Mouse (Mus musculus) heart, adult 2 months (tissue): ENCODE data around the gene Ift81. TPM values are rescaled to one million over a fixed set of nuclear protein-coding genes. Genes with fewer than 3 reads are reported as not detected.
A peak's percentile ranks its signal among the peaks of the same experiment; 100 is the strongest.
"Not testable (repeated sequence)": the region's sequence is repeated elsewhere in the genome, so short reads cannot be mapped to it uniquely, and the experiment has no call there.

Experiments
- DNase-seq, 2 experiments: peaks; one replicate each; pipeline ENCODE4 v3.0.0; 2021
- H3K27ac ChIP-seq: fragments of 200-600 bp; 2 replicates; pipeline ENCODE4 v1.8.1; 2022
- H3K27me3 ChIP-seq: fragments of 200-500 bp; 2 replicates; pipeline ENCODE4 v1.6.1; 2012; ENCODE audit warnings: mild to moderate bottlenecking, low read length, inconsistent platforms, mixed read lengths; ENCODE audit not compliant: control insufficient read depth, insufficient read depth
- H3K36me3 ChIP-seq: fragments of 200-500 bp; 2 replicates; pipeline ENCODE4 v1.6.1; 2012; ENCODE audit warnings: low read length, inconsistent platforms; ENCODE audit not compliant: control insufficient read depth, insufficient read depth
- H3K4me1 ChIP-seq: fragments of 200-500 bp; 2 replicates; pipeline ENCODE4 v1.6.1; 2011; ENCODE audit warnings: low read length; ENCODE audit not compliant: control insufficient read depth, insufficient read depth
- H3K4me3 ChIP-seq: fragments of 200-600 bp; 2 replicates; pipeline ENCODE4 v1.8.1; 2022
- H3K79me2 ChIP-seq: fragments of 200-500 bp; replicated peaks from 2 replicates; pipeline ENCODE4 v1.6.1; 2012; ENCODE audit warnings: mild to moderate bottlenecking, inconsistent platforms, low read length, moderate library complexity, mixed read lengths; ENCODE audit not compliant: control insufficient read depth, insufficient read depth
- H3K9ac ChIP-seq: fragments of 200-500 bp; 2 replicates; pipeline ENCODE4 v1.6.1; 2012; ENCODE audit warnings: low read depth, mild to moderate bottlenecking, control low read depth, inconsistent platforms, low read length, mixed read lengths
- CTCF ChIP-seq: fragments of 200-600 bp; IDR thresholded peaks from 2 replicates; pipeline ENCODE4 v1.8.1; 2022; ENCODE audit warnings: antibody characterized with exemption, mild to moderate bottlenecking, moderate library complexity
- EP300 ChIP-seq: fragments of 200-500 bp; IDR thresholded peaks from 2 replicates; pipeline ENCODE4 v1.6.1; 2011; ENCODE audit warnings: low read depth, low read length, control low read depth; ENCODE audit not compliant: insufficient read depth
- POLR2A ChIP-seq: fragments of 200-500 bp; IDR thresholded peaks from 2 replicates; pipeline ENCODE4 v1.6.1; 2011; ENCODE audit warnings: mild to moderate bottlenecking, low read depth, low read length, control low read depth; ENCODE audit not compliant: insufficient read depth
- WGBS: fragments of 180-500 bp; shearing (Covaris S2); methylation state at CpG from one replicate; pipeline ENCODE4 v1.1.7; 2018; 5-methylcytosine and 5-hydroxymethylcytosine counted together
- intact Hi-C: fragments of 180-260 bp; cut with DNase I; formaldehyde crosslinking; loops from one replicate; pipeline ENCODE4 v1.15.1; 2025
- polyA plus RNA-seq: library from polyadenylated mRNA; depleted of rRNA; stranded (reverse); fragments of >200 nt; gene quantifications from 2 replicates; pipeline ENCODE4 v1.2.3, GENCODE M21; 2012
- total RNA-seq, 2 experiments: library from RNA; stranded (reverse); gene quantifications; 2 replicates each; pipeline ENCODE4 v1.2.3; 2021

The Ift81 gene
- total and polyA plus RNA-seq, 3 experiments = 11.4 to 97.0 (median 78.1) TPM

DNA sequence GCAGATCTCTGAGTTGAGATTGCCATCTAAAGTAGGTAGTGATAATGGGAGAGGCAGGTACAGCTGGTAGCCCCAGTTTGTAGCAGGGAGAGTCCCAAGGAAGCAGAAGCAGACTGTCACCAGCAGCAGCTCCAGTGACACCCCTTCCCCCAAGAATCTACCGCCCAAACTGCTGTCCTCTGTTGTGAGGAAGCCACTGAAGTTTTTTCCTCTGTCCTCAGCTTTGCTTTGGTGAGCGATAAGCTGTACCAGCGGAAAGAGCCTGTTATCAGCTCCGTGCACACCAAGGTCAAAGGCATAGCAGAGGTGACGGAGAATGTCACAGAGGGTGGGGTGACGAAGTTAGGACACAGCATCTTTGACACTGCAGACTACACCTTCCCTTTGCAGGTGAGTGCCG is 38.2 kb upstream of the Ift81 start:
- Histone ChIP-seq H3K9ac (0 out of 2 replicates have a peak overlapping the region, but pooled peaks have one; percentile 27), H3K36me3 (no peaks in the 10 kb centered on the region), H3K27ac (no peak overlapping the region), H3K4me1 (peaks cover 7% of the 10 kb centered on the region), H3K4me3 (no peak overlapping the region), H3K79me2 (no peaks in the 10 kb centered on the region), H3K27me3 (no peaks in the 10 kb centered on the region)
- 41% methylated on average over 7 of the region's 7 CpGs for WGBS
- intact Hi-C loops = no loop called here
- TF ChIP-seq CTCF (no peak), EP300 (0 out of 2 replicates have a peak, but pooled peaks have one; percentile 39), POLR2A (no peak)
- DNase-seq = no peak

DNA sequence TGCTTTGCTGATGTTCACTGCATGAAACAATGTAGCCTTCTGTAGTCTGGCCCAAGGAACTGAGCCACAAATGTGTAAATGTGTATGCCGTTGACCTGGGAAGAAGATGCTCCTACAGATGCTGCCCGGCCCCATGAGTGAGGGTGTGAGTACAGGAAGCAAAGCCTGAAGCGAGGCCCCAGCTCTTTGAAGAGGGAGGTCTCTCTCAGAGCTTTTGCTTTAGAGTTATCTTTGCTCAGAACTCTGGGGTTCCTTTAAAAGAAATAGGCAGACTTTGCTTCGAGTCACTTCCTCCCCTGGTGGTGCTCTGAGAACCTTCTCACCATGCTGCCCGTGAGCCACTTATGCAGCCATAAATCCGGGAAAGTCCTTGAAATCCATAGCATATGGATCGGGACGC is 35.8 kb upstream of the Ift81 start:
- intact Hi-C loops = no loop called here

DNA sequence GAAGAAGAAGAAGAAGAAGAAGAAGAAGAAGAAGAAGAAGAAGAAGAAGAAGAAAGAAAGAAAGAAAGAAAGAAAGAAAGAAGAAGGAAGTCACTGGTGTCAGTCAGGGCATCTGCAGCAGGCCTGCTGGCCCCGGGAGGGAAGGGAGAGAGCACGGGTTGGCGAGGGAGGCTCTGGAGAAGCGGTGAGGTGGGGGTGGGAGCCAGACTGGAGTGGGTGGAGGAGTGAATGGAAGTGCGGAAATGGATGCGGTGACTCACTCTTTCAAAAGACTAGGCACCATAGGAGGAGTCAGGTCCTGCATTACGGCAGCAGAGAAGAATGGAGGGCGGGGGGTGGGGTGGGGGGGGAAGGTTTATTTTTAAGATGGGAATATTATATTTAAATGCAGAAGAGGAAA is 34.9 kb upstream of the Ift81 start:
- intact Hi-C loops = no loop called here
- H3K36me3 ChIP-seq = no peaks in the 10 kb centered on the region
- peaks cover 7% of the 10 kb centered on the region for H3K4me1 ChIP-seq
- no peak overlapping the region for H3K27ac ChIP-seq
- no peaks in the 10 kb centered on the region for H3K79me2 ChIP-seq
- TF ChIP-seq POLR2A (no peak), EP300 (no peak), CTCF (no peak)
- no peaks in the 10 kb centered on the region for H3K27me3 ChIP-seq
- 37% methylated on average over 8 of the region's 8 CpGs for WGBS
- no peak for DNase-seq
- H3K4me3 ChIP-seq = no peak overlapping the region
- no peak overlapping the region for H3K9ac ChIP-seq

More for the DNA sequence above, 35.8 kb upstream of the Ift81 start:
- Histone ChIP-seq H3K4me1 (peaks cover 7% of the 10 kb centered on the region), H3K27me3 (no peaks in the 10 kb centered on the region), H3K4me3 (no peak overlapping the region), H3K79me2 (no peaks in the 10 kb centered on the region), H3K9ac (no peak overlapping the region), H3K36me3 (no peaks in the 10 kb centered on the region), H3K27ac (no peak overlapping the region)
- DNase-seq = no peak
- TF ChIP-seq EP300 (no peak), POLR2A (no peak), CTCF (no peak)
- WGBS = 83% methylated on average over 8 of the region's 8 CpGs

DNA sequence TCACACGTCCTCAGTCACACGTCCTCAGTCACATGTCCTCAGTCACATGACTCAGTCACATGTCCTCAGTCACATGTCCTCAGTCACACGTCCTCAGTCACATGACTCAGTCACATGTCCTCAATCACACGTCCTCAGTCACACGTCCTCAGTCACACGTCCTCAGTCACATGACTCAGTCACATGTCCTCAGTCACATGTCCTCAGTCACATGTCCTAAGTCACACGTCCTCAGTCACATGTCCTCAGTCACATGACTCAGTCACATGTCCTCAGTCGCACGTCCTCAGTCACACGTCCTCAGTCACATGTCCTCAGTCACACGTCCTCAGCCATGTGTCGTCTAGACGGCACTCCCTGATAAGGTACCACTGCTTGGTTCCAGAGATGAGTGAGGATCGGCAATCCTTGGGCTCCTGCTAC is 33.6 kb upstream of the Ift81 start:
- intact Hi-C loops, H3K27ac ChIP-seq, H3K9ac ChIP-seq, H3K4me1 ChIP-seq, H3K79me2 ChIP-seq, DNase-seq, H3K4me3 ChIP-seq, H3K36me3 ChIP-seq, H3K27me3 ChIP-seq: not testable (repeated sequence)
- 89% methylated on average over 14 of the region's 14 CpGs for WGBS

DNA sequence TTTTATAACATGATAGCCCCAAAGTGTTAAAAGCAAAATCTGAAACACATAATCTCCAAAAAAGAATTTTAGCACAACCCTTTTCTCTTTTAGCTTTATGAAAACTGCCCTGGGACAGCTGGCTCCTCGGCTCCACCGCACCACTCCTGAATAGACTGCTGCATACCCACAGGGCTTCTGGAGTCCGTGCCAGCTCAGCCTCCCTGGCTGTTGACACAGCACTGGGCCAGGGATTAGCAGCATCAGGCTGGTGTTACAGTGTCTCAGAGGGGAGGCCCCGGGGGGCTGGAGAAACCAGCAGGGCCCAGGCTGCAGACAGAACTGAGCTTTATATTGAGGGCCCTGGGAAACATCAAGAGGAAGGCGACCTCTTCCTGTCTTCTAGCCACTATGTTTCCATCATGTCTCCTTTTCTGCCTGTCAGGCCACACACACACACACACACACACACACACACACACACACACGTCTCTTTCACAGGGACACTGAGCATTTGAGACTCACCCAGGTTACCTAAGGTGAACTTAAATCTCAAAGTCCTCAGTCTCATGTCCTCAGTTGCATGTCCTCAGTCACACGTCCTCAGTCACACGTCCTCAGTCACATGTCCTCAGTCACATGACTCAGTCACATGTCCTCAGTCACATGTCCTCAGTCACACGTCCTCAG is 33.1 kb upstream of the Ift81 start:
- WGBS = 64% methylated on average over 9 of the region's 9 CpGs
- intact Hi-C loops = no loop called here
- H3K9ac ChIP-seq = no peak overlapping the region
- no peaks in the 10 kb centered on the region for H3K79me2 ChIP-seq
- TF ChIP-seq CTCF (no peak), EP300 (0 out of 2 replicates have a peak, but pooled peaks have one; percentile 2)
- H3K4me1 ChIP-seq = peaks cover 2% of the 10 kb centered on the region
- no peak for DNase-seq
- H3K27me3 ChIP-seq = no peaks in the 10 kb centered on the region
- no peak overlapping the region for H3K27ac ChIP-seq
- no peaks in the 10 kb centered on the region for H3K36me3 ChIP-seq
- H3K4me3 ChIP-seq = no peak overlapping the region

DNA sequence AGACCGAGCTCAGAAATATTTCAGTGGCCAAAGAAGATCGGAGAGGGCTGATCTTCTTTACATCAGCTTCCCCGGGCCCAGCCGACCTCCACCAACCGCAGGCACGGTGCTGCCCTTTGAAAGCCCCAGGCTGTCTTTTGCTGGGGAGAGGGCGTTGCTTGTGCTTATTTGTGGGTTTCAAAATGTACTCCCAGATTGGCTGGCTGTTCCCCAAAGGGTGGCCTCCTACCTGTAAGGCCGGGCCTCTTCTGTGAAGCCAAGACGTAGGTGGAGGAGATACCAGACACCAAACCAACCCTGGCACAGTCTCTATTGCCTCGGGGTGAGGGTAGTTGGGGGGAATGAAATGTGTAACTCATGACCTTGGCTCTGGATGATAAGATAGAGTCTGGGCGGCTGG is 31.7 kb upstream of the Ift81 start:
- 88% methylated on average over 11 of the region's 11 CpGs for WGBS
- intact Hi-C loops = no loop called here
- Histone ChIP-seq H3K36me3 (no peaks in the 10 kb centered on the region), H3K27me3 (no peaks in the 10 kb centered on the region), H3K4me3 (no peak overlapping the region), H3K27ac (no peak overlapping the region), H3K4me1 (no peaks in the 10 kb centered on the region; the same call in 1 of the 2 replicates), H3K79me2 (no peaks in the 10 kb centered on the region), H3K9ac (no peak overlapping the region)
- DNase-seq = no peak
- no peak for TF ChIP-seq CTCF
- TF ChIP-seq POLR2A = no peak
- TF ChIP-seq EP300 = no peak
